Mouse (Mus musculus) ovary, postnatal 14 days (tissue): ENCODE results near the gene Cdh18.
"Not testable (repeated sequence)": the region's sequence is repeated elsewhere in the genome, so short reads cannot be mapped to it uniquely, and the experiment has no call there.

ENCODE experiments used
- DNase-seq: peaks from one replicate; pipeline ENCODE4 v3.0.0; 2022; ENCODE audit warnings: low spot score

The Cdh18 gene

DNA sequence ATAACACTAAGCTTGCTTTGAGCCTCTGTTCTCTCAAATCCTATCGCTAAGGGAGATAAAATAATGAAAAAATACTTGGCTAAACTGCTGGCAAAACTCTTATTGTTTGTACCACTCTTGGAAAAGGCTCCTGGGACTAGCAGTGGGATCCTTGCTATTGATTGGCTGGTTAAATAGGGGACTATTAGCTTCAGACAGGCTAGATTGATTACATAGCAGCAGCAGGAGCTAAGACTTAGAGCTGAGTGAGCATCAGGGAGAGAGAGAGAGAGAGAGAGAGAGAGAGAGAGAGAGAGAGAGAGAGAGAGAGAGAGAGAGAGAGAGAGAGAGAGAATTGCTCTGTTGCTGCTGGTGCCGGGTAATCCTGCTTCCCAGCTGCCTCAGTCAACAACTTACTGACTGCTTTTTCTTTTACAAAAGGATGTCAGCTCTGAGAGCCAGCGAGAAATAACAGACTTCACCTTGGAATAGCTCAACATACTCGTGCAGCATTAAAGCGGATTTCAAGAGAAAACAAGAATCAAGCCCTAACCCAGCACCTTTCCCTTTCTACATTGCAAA, at the start of gene Cdh18:
Gene Cdh18 (plus strand): TSS at position 312 of the 561 bp plus-strand sequence.
- DNase-seq, result no peak

DNA sequence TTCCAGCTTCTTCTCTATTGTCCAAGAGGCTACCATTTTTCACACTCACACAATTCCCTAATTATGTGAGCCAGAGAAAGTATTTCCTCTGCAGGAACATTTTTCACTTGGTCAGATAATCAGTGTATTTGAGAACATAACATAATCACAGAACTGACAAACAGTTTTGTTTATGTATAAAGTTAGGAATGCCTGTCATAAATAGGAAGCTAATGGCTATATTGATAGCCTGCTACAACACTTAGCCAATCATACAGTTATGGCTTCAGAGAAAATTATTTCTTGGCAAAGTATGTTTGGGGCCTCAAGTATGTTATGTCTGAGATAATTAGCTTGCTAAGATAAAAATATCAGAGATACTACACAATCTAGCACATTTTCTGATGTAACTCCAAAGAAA, 37.6 kb upstream of the Cdh18 start:
- DNase-seq, result no peak

DNA sequence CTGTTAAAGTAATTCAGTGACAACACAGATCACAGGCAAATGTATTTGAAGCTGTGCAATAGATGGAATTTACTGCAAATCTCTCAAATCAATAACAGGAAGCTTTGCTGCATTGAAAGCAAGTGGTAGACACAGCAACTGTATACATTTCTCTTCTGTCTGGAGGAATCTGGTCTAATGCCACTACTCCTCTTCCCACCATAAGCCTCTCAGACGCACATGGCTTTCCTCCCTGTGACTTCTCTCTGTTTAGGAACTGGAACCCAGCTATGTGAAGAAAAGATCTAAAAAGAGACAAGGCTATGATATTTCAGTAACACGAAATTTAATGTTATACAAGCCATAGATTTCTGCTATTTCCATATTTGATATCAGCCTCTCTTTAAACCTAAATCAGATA, 13.0 kb upstream of the Cdh18 start:
- DNase-seq, result no peak

DNA sequence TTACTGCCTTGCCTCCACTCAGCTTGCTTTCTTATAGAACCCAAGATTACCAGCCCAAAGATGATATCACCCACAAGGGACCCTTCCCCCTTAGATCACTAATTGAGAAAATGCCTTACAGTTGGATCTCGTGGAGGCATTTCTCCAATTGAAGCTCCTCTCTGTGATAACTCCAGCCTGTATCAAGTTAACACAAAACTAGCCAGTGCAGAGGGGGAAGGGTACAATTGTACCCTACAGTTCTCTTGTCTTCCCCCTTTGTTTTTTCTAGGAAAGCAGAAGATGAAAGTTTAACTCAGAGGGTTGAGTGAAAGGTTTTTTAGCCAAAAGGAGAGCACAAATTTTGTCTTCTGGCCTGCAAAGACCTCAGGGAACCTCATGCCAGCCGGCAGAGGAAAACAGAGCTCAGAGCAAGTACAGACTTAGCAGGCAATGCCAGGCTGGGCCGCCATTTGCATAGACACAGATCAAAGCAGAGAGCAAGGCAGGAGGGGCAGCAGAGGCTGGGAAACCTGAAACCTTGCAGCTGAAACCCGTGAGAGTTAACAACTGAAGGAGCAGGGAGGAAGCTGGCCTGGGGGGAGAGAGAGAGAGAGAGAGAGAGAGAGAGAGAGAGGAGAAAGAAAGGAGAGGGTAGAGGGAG, 29.3 kb downstream of the Cdh18 start:
- no peak for DNase-seq

DNA sequence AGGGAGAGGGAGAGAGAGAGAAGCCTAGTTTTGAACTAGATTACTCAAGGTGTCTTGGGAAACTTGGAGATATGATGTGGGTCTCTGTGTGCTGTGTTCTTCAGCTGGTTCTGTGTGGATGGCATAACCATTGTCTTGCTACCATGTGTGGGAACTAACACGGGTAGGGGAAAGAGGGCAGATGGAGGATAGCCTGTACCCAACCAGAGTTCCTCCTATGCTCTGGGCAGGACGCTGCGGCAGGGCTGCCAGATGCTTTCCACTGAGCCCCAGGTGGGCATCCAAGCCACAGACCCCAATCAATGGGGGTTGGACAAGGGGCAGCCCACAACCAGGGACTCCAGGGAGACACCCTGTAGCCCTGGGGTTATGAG, 29.8 kb downstream of the Cdh18 start:
- DNase-seq, result no peak

DNA sequence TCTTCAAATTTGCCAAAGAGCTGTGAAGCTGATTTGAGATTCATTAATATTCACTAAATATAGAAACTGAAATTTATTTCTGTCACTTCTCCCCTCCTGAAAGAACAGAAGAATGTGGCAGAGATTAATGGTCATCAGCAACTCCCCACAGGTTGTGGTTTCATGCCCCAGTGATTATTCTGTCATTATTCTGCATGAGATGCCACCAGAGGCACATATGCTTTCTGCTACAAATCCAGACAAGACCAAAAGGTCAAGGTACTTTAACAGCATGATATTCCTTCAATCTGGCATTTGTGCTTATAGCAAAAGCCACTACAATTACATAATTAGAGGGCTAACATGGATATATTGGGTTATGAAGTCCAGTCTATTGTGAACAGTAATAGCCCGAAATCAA, 35.8 kb downstream of the Cdh18 start:
- DNase-seq, result no peak

DNA sequence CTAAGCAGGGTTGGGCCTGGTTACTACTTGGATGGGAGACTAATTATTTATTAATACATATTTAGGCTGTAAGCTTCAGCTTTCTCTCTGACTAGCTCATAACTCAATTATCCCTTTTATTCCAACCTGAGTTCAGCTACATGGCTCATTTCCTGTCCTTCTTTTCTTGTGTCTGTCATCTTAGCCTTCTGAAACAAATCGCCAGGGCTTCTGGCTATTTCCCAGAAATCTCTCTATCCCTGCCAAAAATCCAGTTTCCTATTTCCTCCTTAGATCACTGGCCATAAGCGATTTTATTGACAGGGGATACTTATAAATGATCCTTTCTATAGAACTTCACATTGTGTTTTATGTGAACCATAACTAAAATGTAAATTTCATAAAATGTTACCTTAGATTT, 167.6 kb downstream of the Cdh18 start:
- DNase-seq, result no peak

DNA sequence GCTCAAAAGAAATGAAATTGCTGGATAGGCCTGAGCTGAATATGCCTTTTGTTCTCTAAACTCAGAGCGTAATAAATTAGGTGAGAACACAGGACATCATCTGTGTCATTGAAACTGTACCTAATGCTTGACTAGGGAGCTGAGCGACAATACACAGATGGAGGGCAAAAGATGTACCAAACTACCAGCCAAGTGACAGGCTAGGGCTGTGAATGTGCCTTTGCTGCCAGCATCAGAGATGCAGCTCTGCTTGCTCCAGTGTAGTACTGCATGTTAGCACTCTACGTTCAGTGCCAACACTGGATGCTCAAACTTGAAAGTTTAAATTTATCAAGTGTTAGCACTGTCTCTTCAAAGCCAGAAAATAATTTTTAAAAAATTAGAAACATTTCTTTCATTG, 168.9 kb downstream of the Cdh18 start:
- DNase-seq, result no peak

DNA sequence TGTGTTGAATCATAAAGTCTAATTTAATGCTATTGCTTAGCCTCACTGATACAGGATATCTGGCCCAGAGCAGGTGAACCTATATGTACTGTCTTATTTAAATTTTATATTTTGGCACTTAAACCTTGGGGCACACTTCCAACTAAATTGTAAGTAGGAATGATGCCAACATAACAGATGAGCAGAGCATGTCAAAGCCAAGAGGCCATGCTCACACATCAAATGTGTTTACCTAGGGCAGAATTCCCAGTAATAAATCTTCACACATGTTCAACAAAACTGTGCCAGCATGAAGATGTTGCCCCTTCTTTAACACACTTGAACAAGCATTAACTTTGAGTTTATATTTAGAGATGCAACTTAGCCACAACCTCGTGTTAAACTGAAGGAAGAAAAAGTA, 177.8 kb downstream of the Cdh18 start:
- no peak for DNase-seq

DNA sequence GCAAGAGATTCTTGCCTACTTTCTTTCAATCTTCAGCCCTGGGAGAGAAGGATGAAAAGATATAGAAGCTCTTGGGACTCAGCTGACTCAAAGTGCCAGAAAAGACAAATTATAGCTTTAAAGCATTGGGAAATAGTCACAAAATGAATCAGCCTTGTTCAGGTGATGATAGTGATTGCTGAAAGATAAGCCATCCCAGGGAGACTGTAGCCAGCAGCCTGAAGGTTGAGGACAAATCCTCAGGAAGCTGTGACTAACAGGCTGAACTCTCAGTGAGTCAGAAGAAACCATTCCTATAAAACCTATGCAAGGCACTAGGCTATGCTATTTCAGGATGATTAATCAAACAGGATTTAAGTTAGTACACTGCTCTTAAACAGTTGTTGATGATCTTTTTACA, 184.2 kb downstream of the Cdh18 start:
- no peak for DNase-seq

DNA sequence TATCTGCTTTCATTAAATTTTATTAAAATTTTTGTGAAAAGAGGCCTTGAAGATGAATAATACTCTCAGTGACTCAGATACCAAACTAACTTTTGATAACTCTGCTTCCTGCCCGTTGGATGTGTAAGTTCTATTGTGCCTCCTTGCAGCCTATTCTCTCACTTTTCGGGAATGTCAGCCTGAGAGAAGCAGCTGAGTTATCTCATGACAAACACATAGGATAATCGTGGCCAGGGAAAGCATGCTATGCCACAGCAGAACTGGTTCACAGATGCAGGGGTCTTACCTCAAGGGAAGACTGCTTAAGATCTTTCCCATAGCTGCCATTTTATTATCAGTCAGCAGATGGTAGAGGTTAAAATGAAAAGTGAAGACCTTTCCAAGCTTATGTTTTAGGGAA, 187.3 kb downstream of the Cdh18 start:
- DNase-seq, result no peak

DNA sequence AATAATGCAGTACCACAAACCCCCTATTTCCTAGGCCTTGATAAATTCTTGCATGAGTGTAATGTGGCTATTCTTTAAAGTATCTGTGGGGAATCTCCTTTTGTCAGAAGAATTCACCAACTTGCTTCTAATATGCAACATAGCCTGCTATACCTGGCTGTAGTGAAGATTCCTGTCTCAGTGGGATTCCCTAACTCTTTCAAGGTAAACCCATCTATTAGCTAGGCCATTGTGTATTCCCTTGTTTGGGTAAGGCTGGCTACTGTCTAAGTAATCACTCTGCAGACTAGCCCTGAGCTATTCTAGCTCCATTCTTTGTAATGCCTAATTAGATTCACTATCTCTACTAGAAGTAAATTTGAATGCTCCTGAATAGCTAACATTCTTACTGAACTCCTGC, 212.4 kb downstream of the Cdh18 start:
- not testable (repeated sequence) for DNase-seq

DNA sequence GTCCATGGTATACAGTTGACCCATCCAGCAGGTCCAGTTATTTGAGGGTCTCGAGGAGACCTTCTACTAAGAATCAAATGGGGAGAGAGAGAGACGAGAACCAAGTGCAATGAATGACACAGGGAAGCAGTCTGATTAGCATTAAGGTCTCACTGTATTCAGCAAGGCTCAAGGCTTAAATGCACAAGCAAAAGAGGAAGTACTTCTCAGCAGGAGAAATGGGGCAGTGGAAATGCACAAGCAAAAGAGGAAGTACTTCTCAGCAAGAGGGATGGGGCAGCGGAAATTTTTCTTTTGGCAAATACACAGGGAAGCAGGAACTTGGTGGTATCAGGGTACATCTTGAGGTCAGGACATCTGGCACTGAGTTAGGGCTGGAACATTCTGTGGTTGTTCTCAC, 217.8 kb downstream of the Cdh18 start:
- DNase-seq, result not testable (repeated sequence)

DNA sequence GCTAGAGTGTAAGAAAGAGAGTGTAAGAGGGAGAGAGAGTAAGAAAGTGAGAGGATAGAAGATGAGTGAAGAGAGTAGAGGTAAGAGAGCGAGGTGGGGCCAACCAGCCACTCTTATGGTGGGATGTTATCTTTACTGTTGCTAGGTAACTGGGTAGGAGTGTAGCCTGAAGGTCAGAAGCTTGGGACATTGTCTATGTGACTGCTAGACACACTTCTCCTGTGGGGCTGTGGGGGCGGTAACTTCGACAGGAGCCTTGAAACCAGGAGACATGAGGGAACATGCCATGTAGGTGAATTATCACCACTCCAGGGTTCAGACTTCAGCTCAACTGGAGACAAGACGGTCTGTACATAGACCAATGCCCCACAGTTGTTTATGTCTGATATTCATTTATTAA, 227.5 kb downstream of the Cdh18 start:
- no peak for DNase-seq

DNA sequence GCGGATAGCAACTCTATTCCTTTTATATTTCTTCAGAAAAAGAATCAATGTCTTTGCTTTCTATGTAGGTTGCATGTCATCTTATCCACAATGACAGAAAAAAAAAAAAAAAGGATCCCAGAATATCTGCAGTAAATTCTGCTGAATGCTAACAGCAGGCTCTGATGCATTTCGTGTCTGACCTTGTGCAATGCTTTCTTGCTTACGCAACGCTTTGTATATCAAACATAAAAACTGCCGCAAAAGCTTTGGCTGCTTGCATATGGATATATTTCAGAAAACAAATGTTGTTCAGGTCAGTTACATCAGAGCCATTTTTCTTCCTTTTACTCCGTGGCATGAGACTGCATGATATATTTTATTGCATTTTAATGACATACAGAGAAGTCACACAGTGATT, 240.9 kb downstream of the Cdh18 start:
- no peak for DNase-seq

DNA sequence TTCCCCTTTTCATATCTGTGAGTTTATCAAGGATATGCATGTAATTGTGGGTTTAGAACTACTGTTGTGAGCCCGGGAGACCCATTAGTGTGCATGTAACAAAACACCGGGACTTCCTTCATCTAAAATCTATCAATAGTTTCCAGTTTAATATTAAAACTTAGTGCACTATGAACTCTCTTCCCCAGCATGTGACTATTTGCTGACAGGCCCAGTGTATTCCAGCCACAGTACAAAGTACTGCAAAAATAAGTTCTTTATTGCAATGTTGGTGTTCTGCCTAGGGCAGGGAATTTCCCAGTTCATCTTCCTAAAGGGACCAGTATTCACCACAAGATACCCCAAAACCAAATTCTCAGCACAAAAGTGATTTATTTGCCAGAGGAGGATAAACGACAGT, 243.0 kb downstream of the Cdh18 start:
- no peak for DNase-seq

DNA sequence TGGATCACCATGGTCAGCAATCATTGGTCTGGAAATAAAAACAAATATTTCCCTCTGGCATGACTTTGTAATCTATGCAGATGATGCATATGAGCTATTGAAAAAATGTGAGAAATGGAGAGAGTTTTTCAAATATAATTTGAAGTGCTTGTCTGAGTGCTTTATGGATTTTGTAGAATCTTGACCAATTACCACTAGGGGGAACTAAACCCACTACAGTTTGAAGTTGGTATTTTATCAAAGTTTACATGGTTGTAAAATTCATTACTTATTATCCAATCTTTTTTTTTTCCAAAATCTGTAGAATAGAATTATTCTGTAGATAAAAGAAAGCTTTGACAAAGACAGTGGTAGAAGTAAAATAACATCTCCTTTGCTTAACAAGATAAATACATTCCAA, 284.3 kb downstream of the Cdh18 start:
- DNase-seq, result no peak

DNA sequence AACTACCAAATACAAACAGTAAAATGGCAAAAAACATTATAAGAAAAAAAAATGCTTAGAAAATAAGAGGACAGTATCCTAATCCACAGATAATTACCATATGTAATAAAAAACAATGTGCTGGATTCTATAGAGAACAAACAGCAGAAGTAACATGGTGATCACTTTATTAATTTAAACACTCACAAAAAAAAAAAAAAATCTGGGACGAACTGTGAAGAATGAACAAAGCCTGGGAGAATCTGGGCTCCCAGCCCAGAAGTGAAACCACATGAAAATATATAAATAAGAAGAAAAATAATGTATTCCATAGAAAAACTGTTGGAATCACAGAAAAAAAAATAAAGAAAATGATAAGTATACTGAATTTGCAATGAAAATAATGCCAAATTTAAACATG, 288.4 kb downstream of the Cdh18 start:
- DNase-seq, result no peak

DNA sequence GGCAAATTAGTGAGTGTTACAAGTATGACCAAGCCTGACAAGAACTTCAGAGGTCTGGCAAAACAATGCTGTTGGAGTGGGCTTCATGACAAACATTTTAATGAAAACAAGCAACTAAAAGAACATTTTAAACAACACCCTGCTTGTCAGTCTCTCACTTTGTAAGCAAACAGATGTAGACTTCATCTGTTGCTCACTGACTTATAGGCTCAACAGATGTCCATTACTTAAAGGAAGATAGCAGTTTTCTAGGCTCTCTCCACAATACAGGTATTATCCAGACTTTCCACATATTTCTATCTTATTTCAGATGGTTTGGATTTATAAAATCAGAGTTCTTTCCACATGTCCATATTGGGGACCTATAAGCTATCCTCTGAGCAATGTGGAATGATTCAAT, 308.9 kb downstream of the Cdh18 start:
- DNase-seq, result no peak

DNA sequence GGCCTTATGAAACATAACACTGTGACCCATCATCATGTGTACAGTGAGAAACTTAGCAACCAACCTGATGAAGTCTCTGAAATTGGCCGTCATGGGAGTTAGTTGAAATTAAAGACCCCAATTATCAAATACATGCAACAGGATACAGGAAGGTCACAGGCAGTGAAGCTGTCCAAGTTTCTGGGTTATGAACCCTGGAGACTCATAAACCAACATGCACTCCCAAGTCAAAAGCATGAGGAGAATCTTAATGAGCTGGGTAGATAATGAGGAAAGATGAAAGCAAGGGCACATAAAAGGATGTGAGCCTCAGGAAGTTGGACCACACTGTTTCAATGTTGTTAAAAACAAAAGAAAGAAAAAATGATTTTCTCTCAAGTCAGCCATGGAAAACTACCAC, 321.9 kb downstream of the Cdh18 start:
- DNase-seq, result no peak

DNA sequence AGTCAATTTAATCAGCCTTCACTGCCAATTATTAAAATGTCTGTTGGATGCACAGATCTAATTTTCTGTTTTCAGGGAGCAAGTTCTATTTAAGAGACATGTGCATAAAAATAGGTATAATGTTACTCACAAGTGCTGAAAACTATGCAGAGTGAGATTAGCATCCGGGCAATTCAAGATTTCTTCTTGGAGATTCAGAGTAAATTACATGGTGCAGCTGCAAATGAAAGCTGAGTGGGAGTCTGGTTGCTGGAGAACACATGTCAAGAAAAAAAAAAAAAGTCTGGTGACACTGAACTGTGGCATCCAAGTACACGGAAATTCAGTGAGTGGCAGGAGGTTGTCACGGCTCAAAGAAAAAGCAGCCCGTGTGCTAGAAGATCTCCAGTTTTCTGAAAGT, 348.9 kb downstream of the Cdh18 start:
- no peak for DNase-seq

DNA sequence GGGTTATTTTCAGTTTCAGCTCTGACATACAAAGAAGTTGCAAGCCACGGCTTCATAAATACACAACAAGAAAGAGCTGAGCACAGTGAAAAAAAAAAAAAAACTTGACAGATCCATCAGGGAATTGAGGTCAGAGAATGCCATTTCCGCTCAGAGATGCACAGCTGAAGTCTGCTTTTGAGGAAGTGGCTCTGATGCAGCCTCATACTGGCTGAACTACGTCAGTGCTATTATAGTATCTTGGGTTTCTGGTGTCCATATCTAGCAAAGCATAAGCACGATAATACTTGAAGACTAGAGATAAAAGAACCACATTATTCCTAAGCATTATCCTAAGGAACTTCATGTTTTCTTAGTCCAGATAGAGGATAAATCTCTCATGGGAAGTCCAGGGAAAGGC, 349.4 kb downstream of the Cdh18 start:
- no peak for DNase-seq

DNA sequence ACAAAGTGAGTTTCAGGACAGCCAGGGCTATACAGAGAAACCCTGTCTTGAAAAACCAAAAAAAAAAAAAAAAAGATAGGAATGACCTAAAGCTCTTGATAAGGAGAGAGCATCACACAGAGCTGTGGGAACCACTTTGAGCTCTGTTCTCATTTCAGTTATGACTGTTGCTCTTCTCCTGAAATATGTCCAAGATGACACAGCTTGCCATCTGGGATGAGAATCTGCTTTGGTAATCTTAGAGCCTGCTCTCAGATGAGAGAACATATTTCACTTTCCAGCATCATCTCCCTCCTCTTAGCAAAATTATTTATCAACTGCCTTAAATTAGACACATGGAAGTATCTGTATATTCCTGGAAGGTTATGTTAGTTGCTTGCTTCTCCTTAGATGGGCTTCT, 365.6 kb downstream of the Cdh18 start:
- no peak for DNase-seq

DNA sequence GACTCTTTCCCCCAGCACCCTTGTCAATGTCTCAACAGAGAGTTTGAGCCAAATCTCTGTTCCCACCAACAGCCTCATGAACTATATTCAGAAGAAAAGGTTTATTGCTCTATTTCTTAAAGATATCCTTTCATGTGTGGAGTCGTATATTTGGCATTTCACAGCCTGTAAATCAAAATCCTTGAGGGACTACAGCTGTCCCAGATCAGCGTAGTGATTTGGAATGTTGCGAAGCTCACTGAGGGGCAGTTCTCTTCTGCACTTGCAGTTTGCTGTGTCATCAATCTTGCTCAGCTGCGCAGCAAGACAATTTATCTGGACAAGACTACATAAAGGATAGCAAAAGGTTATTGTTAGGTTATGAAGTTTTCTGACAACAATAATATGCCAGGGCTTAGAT, 385.5 kb downstream of the Cdh18 start:
- no peak for DNase-seq

DNA sequence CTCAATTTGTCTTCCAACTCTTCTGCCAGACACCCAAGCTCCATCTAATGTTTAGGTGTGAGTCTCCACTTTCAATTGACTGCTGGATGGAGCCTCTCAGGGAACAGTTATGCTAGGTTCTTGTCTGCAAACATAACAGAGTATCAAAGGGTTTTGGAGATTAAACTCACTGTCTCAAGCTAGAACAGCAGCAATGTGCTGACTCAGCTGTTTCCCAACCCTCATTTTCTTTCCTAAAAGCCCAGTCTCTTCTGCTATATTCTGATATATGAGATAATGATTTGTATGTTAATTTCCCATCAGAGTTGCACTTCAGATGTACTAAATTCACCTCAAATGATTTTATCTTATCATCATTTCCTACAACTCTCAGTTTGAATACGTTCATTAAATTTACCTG, 398.4 kb downstream of the Cdh18 start:
- DNase-seq, result no peak
